Mouse (Mus musculus) megakaryocyte, embryonic 14.5 days (primary cell): ENCODE measurements around the gene Smco2. TPM values are rescaled to one million over a fixed set of nuclear protein-coding genes. Genes with fewer than 3 reads are reported as not detected.

ENCODE experiments used
- H3K27me3 ChIP-seq: replicated peaks from 2 replicates; pipeline ENCODE3; 2012; ENCODE audit warnings: inconsistent platforms
- H3K36me3 ChIP-seq: replicated peaks from 2 replicates; pipeline ENCODE3; 2012; ENCODE audit warnings: low read length, inconsistent platforms, mixed read lengths
- H3K4me1 ChIP-seq: 2 replicates; pipeline ENCODE4 v1.6.1; 2012; ENCODE audit warnings: inconsistent platforms
- H3K4me3 ChIP-seq: replicated peaks from 2 replicates; pipeline ENCODE3; 2012; ENCODE audit warnings: moderate library complexity, mild to moderate bottlenecking, inconsistent platforms
- H3K9me3 ChIP-seq: 2 replicates; pipeline ENCODE4 v1.6.1; 2012; ENCODE audit warnings: inconsistent platforms
- FLI1 ChIP-seq: IDR thresholded peaks from 2 replicates; pipeline ENCODE4 v1.6.1; 2012; ENCODE audit warnings: low read length, inconsistent platforms, mixed read lengths
- GATA1 ChIP-seq: IDR thresholded peaks from 3 replicates; pipeline ENCODE4 v1.6.1; 2012; ENCODE audit warnings: mixed read lengths, low read length, inconsistent platforms, borderline replicate concordance
- polyA plus RNA-seq: library from polyadenylated mRNA; stranded (reverse); fragments of >175 nt; gene quantifications from 2 replicates; pipeline ENCODE4 v1.2.3, GENCODE M21; 2012; ENCODE audit warnings: low replicate concordance; ENCODE audit not compliant: insufficient read depth

Smco2 gene
- not detected in 2 replicates for polyA plus RNA-seq

GRCm38 (mm10) chr6:146850050-146850449, at the start of gene Smco2:
TSS of gene Smco2 (plus strand) at chr6:146850104.
- no peak within 1 kb of the TSS for H3K4me3 ChIP-seq
- H3K4me1 ChIP-seq = peaks cover 50% of the 10 kb centered on the region
- H3K9me3 ChIP-seq = no peaks in the 10 kb centered on the region
- H3K27me3 ChIP-seq = peaks cover 5% of the 10 kb centered on the region
- H3K36me3 ChIP-seq = no peaks in the 10 kb centered on the region
- TF ChIP-seq FLI1 = no peak
- TF ChIP-seq GATA1 = no peak

GRCm38 (mm10) chr6:146809991-146810390, 39.9 kb upstream of the Smco2 start:
- TF ChIP-seq FLI1 (no peak), GATA1 (no peak)
- Histone ChIP-seq H3K9me3 (no peaks in the 10 kb centered on the region), H3K36me3 (no peaks in the 10 kb centered on the region), H3K4me1 (peaks cover 18% of the 10 kb centered on the region), H3K27me3 (peaks cover 28% of the 10 kb centered on the region), H3K4me3 (no peak overlapping the region)

DNA sequence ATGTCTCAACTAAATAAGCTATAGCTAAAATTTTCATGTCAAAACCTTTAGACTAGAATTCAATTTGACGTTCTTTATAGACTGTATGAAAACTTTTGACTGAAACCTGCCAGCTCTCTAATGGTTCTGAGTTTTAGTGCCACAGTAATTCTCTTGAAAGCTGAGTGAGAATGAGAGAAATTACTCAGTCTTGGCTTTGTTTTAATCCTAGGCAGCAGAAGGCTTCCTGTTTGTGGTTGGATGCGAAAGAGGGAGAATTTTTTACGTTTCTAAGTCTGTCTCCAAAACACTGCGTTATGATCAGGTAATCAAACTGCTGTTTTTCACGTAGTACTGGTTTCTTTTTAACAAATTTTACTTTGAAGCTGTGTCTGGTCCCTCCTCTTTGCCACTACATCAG, 36.9 kb upstream of the Smco2 start:
- Histone ChIP-seq H3K27me3 (peaks cover 36% of the 10 kb centered on the region), H3K9me3 (no peaks in the 10 kb centered on the region), H3K4me3 (no peak overlapping the region), H3K36me3 (no peaks in the 10 kb centered on the region), H3K4me1 (peaks cover 13% of the 10 kb centered on the region)
- TF ChIP-seq FLI1 = no peak
- TF ChIP-seq GATA1 = no peak

DNA sequence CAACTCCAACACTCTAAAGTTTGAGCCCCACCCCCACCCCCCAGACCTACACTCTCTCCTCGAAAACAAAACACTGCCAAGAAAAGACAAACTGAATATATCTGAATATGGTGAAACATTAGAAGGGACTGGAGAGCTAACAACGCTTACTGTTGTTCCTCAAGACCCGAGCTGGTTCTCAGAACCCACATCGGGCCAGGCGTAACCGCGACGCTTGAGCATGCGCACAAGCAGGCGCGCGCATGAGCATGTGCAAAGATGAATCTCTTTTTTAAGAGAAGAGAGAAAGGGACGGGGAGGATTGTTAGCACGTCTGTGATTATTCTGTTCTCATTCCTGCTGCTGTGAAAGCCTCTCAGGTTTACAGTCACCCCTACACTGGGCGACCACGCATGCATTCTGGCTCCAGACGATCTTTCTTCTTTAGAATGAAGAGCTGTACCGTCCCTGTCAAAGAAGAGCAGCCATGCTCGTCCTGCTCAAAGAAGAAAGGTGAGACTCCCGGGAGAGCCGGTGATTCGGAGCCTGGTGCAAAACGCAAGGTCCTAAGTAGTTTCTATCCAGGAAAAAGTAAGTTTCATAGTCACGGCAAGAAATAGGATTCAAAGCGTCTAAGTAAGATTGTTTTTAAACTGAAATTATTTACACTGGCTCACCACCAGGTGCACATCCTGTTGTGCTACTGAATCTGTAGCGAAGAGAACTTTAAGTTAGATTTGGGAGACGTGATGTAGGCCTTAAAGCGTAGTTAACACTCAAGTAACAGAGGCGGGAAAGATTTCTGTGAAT, 29.5 kb upstream of the Smco2 start:
- TF ChIP-seq FLI1 = no peak
- TF ChIP-seq GATA1 = no peak
- peaks cover 17% of the 10 kb centered on the region for H3K27me3 ChIP-seq
- no peaks in the 10 kb centered on the region for H3K9me3 ChIP-seq
- H3K4me1 ChIP-seq = no peaks in the 10 kb centered on the region
- H3K36me3 ChIP-seq = no peaks in the 10 kb centered on the region
- no peak overlapping the region for H3K4me3 ChIP-seq

DNA sequence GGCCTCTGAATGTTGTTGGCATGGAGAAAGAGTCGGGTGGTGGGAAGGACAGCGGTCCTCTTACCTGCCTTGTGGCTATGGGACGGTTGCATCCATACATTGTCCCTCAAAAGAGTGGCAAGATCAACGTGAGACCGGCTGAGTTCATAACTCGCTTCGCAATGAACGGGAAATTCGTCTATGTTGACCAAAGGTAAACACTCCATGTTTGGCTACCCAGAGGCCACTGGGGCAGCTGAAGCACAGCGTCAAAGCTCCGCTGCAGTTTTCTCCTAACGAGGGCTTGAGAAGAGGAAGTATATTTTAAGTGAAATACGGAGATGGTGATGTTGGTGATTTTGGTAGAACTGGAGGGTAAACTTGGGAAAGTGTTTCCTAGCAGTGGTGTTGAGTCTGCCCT, 27.9 kb upstream of the Smco2 start:
- Histone ChIP-seq H3K4me1 (no peaks in the 10 kb centered on the region), H3K27me3 (peaks cover 10% of the 10 kb centered on the region), H3K4me3 (no peak overlapping the region), H3K9me3 (no peaks in the 10 kb centered on the region), H3K36me3 (no peaks in the 10 kb centered on the region)
- TF ChIP-seq FLI1 (no peak), GATA1 (no peak)

DNA sequence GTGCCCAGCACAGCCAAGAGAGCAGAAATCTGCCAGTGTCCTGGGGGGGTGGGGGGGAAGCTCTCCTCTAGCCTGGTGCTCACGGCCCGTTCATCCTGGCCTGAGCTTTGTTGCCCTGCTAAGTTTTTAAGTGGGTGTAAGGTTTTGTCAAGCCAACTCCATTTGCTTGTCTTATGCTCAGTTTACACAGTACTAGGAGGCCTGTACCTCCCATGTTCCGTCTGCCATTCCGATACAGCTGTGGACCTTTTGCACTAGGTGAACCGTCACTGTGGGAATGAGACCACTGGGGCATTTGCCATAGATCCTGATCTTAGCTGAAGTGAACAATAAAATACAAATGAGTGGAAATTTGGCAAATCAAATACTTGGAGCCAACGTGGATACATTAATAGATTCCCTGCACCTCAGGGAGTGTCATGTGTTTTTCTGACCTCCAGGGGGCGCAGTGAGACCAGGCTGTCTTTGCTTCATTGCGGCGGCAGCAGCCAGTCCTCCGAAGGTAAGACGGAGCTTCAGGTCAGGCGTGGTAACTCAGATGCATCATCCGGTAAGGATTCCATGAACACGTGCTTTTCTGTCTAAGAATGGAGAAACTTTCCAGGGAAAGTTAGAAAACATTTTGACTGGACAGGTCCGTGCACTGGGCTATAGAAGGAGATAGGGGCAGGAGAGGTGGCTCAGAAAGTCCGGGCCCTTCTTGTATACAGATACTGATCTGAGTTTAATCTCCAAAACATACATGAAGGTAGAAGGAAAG, 25.0 kb upstream of the Smco2 start:
- no peak for TF ChIP-seq GATA1
- no peak for TF ChIP-seq FLI1
- no peaks in the 10 kb centered on the region for H3K9me3 ChIP-seq
- H3K27me3 ChIP-seq = peaks cover 16% of the 10 kb centered on the region
- H3K36me3 ChIP-seq = no peaks in the 10 kb centered on the region
- no peaks in the 10 kb centered on the region for H3K4me1 ChIP-seq
- no peak overlapping the region for H3K4me3 ChIP-seq

- Histone ChIP-seq H3K4me3 (no peak overlapping the region), H3K9me3 (no peaks in the 10 kb centered on the region), H3K4me1 (no peaks in the 10 kb centered on the region), H3K27me3 (peaks cover 15% of the 10 kb centered on the region), H3K36me3 (no peaks in the 10 kb centered on the region)
- TF ChIP-seq GATA1 (no peak), FLI1 (no peak)
Observed at GRCm38 (mm10) chr6:146825487-146825773, 24.5 kb upstream of the Smco2 start.

- TF ChIP-seq FLI1 (no peak), GATA1 (no peak)
- H3K4me1 ChIP-seq = peaks cover 15% of the 10 kb centered on the region
- no peaks in the 10 kb centered on the region for H3K36me3 ChIP-seq
- no peak overlapping the region for H3K4me3 ChIP-seq
- H3K9me3 ChIP-seq = no peaks in the 10 kb centered on the region
- peaks cover 11% of the 10 kb centered on the region for H3K27me3 ChIP-seq
Observed at GRCm38 (mm10) chr6:146831320-146831719, 18.6 kb upstream of the Smco2 start.

DNA sequence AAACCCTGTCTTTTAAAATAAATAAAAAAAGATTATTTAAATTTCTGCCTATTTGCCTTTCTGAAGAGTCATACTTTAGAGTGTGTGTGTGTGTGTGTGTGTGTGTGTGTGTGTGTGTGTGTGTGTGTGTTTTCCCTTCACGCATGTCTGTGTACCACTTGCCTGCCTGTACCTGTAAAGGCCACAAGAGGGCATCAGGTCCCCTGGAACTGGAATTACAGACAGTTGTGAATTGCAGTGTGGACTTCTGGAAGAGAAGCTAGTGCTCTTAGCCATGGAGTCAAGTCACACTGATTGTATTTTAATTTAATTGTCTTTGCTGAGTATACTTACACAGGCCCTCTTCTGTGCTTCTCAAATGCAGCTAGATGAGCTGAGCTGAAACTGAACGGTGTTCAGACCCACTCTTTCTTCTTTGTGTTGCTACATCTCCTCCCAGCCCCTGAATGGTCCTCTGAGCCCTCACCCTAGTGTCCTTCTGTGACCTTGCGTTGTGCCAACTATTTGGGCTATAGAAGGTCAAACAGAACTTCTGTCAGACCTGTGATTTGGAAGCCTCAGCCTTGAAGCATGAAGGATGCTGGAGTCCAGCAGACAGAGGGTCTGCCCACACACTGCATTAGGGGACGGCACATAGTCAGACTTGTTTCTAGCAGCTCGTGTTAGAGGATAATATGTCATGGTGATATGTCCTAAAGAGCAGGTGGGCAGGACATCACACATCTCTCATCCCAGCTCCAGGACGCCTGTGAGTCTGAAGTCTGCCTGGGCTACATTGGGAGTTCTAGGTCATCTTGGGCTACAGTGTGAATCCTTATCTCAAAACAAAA, 16.2 kb upstream of the Smco2 start:
- H3K4me3 ChIP-seq = no peak overlapping the region
- no peaks in the 10 kb centered on the region for H3K36me3 ChIP-seq
- no peaks in the 10 kb centered on the region for H3K9me3 ChIP-seq
- H3K4me1 ChIP-seq = peaks cover 22% of the 10 kb centered on the region
- no peak for TF ChIP-seq FLI1
- TF ChIP-seq GATA1 = no peak
- peaks cover 8% of the 10 kb centered on the region for H3K27me3 ChIP-seq

DNA sequence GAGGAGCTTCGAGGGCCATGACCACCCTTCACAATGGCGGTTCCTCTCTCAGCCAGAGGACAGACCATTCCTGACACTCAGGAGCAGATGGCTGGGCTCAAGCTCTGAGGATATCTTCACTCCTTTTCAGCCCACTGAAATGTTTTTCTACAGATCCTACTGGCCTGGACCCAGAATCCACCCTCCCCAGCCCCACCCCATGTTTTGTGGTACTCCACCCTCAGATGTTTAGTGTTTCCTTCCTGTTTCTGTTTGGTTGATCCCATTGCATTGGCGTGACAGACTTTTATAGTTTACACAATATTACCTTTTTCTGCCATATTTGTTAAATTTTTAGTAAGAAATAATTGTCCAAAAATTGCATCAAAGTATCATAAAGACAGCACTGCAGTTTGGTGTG, 15.6 kb upstream of the Smco2 start:
- Histone ChIP-seq H3K9me3 (no peaks in the 10 kb centered on the region), H3K36me3 (no peaks in the 10 kb centered on the region), H3K27me3 (peaks cover 5% of the 10 kb centered on the region), H3K4me1 (peaks cover 24% of the 10 kb centered on the region), H3K4me3 (no peak overlapping the region)
- TF ChIP-seq FLI1 = no peak
- TF ChIP-seq GATA1 = no peak
